Mouse (Mus musculus) ES-E14 (cell line): Measurements from ENCODE around the gene Arhgef19. TPM values are rescaled to one million over a fixed set of nuclear protein-coding genes. Genes with fewer than 3 reads are reported as not detected.

Experiments
- DNase-seq: peaks from one replicate; pipeline ENCODE4 v3.0.0-alpha.2; 2013; ENCODE audit warnings: low read depth, low spot score
- H3K27ac ChIP-seq: 2 replicates; pipeline ENCODE4 v1.5.1; 2012; ENCODE audit warnings: low read depth, mild to moderate bottlenecking, low read length, moderate library complexity, mixed read lengths; ENCODE audit not compliant: poor library complexity, insufficient read depth, severe bottlenecking
- H3K36me3 ChIP-seq: 2 replicates; pipeline ENCODE4 v1.6.1; 2012; ENCODE audit warnings: mild to moderate bottlenecking, low read length, moderate library complexity, mixed read lengths; ENCODE audit not compliant: control insufficient read depth, poor library complexity, insufficient read depth, severe bottlenecking
- H3K4me1 ChIP-seq, 2 experiments: fragments of 150-350 bp in 1 of 2; sonication (generic) in 1 of 2; 2 replicates each; pipeline ENCODE4 v1.6.1; 2012; ENCODE audit warnings: low read length in 2 of 2, mild to moderate bottlenecking in 1 of 2, mixed read lengths in 1 of 2; ENCODE audit not compliant: control insufficient read depth in 2 of 2, insufficient read depth in 2 of 2, poor library complexity in 1 of 2
- H3K4me3 ChIP-seq, 2 experiments: fragments of 150-350 bp in 1 of 2; sonication (generic) in 1 of 2; 2 replicates each; pipeline ENCODE4 v1.5.1; 2012; ENCODE audit warnings: low read length in 2 of 2, low read depth in 1 of 2, mild to moderate bottlenecking in 1 of 2, mixed read lengths in 1 of 2; ENCODE audit not compliant: insufficient read depth in 1 of 2, poor library complexity in 1 of 2, severe bottlenecking in 1 of 2
- H3K9ac ChIP-seq: 2 replicates; pipeline ENCODE4 v1.6.1; 2012; ENCODE audit warnings: low read depth, mild to moderate bottlenecking, low read length, mixed read lengths; ENCODE audit not compliant: poor library complexity, insufficient read depth, severe bottlenecking
- H3K9me3 ChIP-seq: fragments of 150-350 bp; sonication (generic); 2 replicates; pipeline ENCODE4 v1.6.1; 2012; ENCODE audit warnings: low read depth, mild to moderate bottlenecking, low read length; ENCODE audit not compliant: control insufficient read depth, insufficient read depth
- CHD2 ChIP-seq: IDR thresholded peaks from 2 replicates; pipeline ENCODE4 v1.6.1; 2014; ENCODE audit warnings: mild to moderate bottlenecking, low read depth, low read length, inconsistent platforms
- HCFC1 ChIP-seq: IDR thresholded peaks from 2 replicates; pipeline ENCODE4 v1.6.1; 2012; ENCODE audit warnings: low read length, inconsistent platforms, borderline replicate concordance; ENCODE audit not compliant: insufficient read depth
- MAFK ChIP-seq: IDR thresholded peaks from 2 replicates; pipeline ENCODE4 v1.6.1; 2014; ENCODE audit warnings: mild to moderate bottlenecking, low read depth, low read length, inconsistent platforms; ENCODE audit not compliant: insufficient read depth
- ZC3H11A ChIP-seq: IDR thresholded peaks from 2 replicates; pipeline ENCODE4 v1.6.1; 2012; ENCODE audit warnings: low read depth, mild to moderate bottlenecking, inconsistent platforms, low read length, borderline replicate concordance
- ZNF384 ChIP-seq: IDR thresholded peaks from 2 replicates; pipeline ENCODE4 v1.6.1; 2012; ENCODE audit warnings: low read depth, low read length, inconsistent platforms
- in situ Hi-C, 2 experiments: fragments of 600-800 bp; cut with MboI; formaldehyde crosslinking; loops; one replicate each; pipeline ENCODE4 v1.15.1; 2025; ENCODE audit warnings: low sequenced_read_pairs in 2 of 2, inconsistent platforms in 1 of 2; ENCODE audit not compliant: unreplicated experiment in 2 of 2
- total RNA-seq: library from RNA; depleted of rRNA; stranded (reverse); fragments of 300-350 nt; gene quantifications from 2 replicates; pipeline ENCODE4 v1.2.3, GENCODE M21; 2012

Gene Arhgef19
- total RNA-seq, 1 experiment = 1.7 TPM

- no peak overlapping the region for H3K4me3 ChIP-seq
- no peak overlapping the region for H3K9ac ChIP-seq
- in situ Hi-C loops = no loop called here
- DNase-seq = peak; percentile 38
- H3K9me3 ChIP-seq = no peaks in the 10 kb centered on the region
- peaks cover 0 to 4% of the 10 kb centered on the region in 2 experiments; a peak in 1 of 4 replicates for H3K4me1 ChIP-seq
- no peak overlapping the region for H3K27ac ChIP-seq
- TF ChIP-seq ZNF384 = no peak
- no peak for TF ChIP-seq MAFK
- no peak for TF ChIP-seq HCFC1
- TF ChIP-seq CHD2 = no peak
- TF ChIP-seq ZC3H11A = no peak
- peaks cover 30% of the 10 kb centered on the region for H3K36me3 ChIP-seq
Observed at GRCm38 (mm10) chr4:141197686-141198035, 41.6 kb upstream of the Arhgef19 start.

DNA sequence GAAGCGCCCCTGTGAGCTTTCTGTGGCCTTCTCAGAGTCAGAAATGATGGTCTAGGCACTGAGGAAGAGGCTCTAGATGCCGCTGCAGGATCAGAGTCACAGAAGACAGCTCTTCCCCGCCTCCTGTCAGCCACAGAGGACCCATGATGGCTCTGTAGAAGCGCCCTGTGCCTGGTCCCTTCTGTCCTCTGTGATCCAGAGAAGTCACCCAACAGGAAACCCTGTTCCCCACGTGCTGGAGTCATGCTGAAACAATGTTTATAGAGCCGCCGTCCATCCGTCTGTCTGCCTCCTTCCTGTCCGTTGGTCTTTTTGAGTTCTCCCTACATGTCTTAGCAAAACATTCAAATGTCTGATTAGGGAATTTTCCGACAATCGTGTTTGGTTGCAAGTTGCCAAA, 38.4 kb upstream of the Arhgef19 start:
- Histone ChIP-seq H3K4me3 (no peak overlapping the region), H3K4me1 (peaks cover 0 to 8% of the 10 kb centered on the region in 2 experiments; a peak in 1 of 4 replicates), H3K9ac (no peak overlapping the region), H3K36me3 (peaks cover 27% of the 10 kb centered on the region), H3K27ac (no peak overlapping the region), H3K9me3 (no peaks in the 10 kb centered on the region)
- in situ Hi-C loops = no loop called here
- TF ChIP-seq HCFC1 = no peak
- no peak for TF ChIP-seq MAFK
- TF ChIP-seq ZNF384 = no peak
- TF ChIP-seq CHD2 = no peak
- no peak for TF ChIP-seq ZC3H11A
- no peak for DNase-seq

DNA sequence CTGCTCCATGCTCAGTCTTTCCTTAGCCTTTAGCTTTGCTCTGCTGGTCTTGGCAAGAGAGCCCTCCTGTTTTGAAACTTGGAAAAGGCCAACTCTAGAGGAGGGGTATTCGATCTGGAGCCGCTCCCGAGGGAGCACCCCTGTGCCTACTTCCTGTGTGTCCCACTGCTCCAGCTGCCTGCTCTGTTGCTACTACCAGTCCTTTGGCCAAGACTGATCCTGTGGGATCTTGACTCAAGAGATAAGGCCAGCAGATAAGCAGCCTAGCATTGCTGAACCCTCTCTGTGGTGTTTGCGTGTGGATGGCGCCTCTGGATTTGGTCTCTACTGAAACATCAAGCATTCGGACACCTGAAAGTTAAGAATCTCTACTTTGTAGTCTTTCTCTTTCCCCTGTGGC, 37.1 kb upstream of the Arhgef19 start:
- no peaks in the 10 kb centered on the region for H3K9me3 ChIP-seq

GRCm38 (mm10) chr4:141204580-141205061, 34.7 kb upstream of the Arhgef19 start:
- Histone ChIP-seq H3K27ac (no peak overlapping the region), H3K36me3 (peaks cover 14% of the 10 kb centered on the region), H3K4me1 (peaks cover 0 to 6% of the 10 kb centered on the region in 2 experiments; a peak in 1 of 4 replicates), H3K4me3 (no peak overlapping the region), H3K9me3 (no peaks in the 10 kb centered on the region), H3K9ac (no peak overlapping the region)
- in situ Hi-C loops = no loop called here
- no peak for TF ChIP-seq HCFC1
- TF ChIP-seq ZNF384 = no peak
- TF ChIP-seq ZC3H11A = peak; percentile 52; the same call in 1 of the 2 replicates
- TF ChIP-seq MAFK = no peak
- no peak for TF ChIP-seq CHD2
- peak; percentile 51 for DNase-seq

More for the DNA sequence above, 37.1 kb upstream of the Arhgef19 start:
- in situ Hi-C loops = no loop called here
- Histone ChIP-seq H3K4me1 (peaks cover 0 to 8% of the 10 kb centered on the region in 2 experiments; a peak in 1 of 4 replicates), H3K27ac (no peak overlapping the region), H3K4me3 (no peak overlapping the region), H3K9ac (no peak overlapping the region), H3K36me3 (peaks cover 27% of the 10 kb centered on the region)
- DNase-seq = no peak
- TF ChIP-seq ZC3H11A = no peak
- TF ChIP-seq MAFK = no peak

DNA sequence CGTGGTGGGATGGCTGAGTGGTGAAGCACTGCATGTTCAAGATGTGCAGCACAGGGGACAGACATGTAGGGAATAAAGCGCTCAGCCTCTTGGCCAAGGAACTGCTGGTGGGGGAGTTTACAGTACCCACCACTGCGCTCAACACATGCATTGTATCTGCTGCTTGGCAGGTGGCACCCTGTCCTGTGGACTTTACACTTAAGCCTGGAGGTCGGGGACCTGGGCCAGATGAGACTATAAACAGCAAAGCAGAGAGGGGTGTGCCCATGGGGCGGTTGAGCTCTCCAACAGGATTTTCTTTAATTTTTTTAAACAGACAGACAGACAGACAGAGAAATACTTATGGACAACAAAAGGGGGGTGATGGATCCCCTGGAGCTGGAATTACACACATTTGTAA, 32.2 kb upstream of the Arhgef19 start:
- DNase-seq = no peak
- H3K4me3 ChIP-seq = no peak overlapping the region
- no peaks in the 10 kb centered on the region for H3K9me3 ChIP-seq
- H3K4me1 ChIP-seq = peaks cover 0 to 6% of the 10 kb centered on the region in 2 experiments; a peak in 1 of 4 replicates
- no peak overlapping the region for H3K27ac ChIP-seq
- TF ChIP-seq MAFK (no peak), HCFC1 (no peak), ZNF384 (no peak), ZC3H11A (no peak), CHD2 (no peak)
- H3K9ac ChIP-seq = no peak overlapping the region
- H3K36me3 ChIP-seq = 0 out of 2 replicates have a peak, but pooled peaks cover 3% of the 10 kb centered on the region
- in situ Hi-C loops = no loop called here
